Mouse (Mus musculus) ES-E14 (cell line): ENCODE measurements at regions not wholly inside any gene's neighbourhood (a gene's known extent, or its start where the extent isn't known, plus 50 kb on each side); places are given as distances from the start of the nearest gene placed in this dataset.

Experiments used
- DNase-seq: peaks from one replicate; pipeline ENCODE4 v3.0.0-alpha.2; 2013; ENCODE audit warnings: low read depth, low spot score
- H3K27ac ChIP-seq: 2 replicates; pipeline ENCODE4 v1.5.1; 2012; ENCODE audit warnings: low read depth, mild to moderate bottlenecking, low read length, moderate library complexity, mixed read lengths; ENCODE audit not compliant: poor library complexity, insufficient read depth, severe bottlenecking
- H3K36me3 ChIP-seq: 2 replicates; pipeline ENCODE4 v1.6.1; 2012; ENCODE audit warnings: mild to moderate bottlenecking, low read length, moderate library complexity, mixed read lengths; ENCODE audit not compliant: control insufficient read depth, poor library complexity, insufficient read depth, severe bottlenecking
- H3K4me1 ChIP-seq, 2 experiments: fragments of 150-350 bp in 1 of 2; sonication (generic) in 1 of 2; 2 replicates each; pipeline ENCODE4 v1.6.1; 2012; ENCODE audit warnings: low read length in 2 of 2, mild to moderate bottlenecking in 1 of 2, mixed read lengths in 1 of 2; ENCODE audit not compliant: control insufficient read depth in 2 of 2, insufficient read depth in 2 of 2, poor library complexity in 1 of 2
- H3K4me3 ChIP-seq, 2 experiments: fragments of 150-350 bp in 1 of 2; sonication (generic) in 1 of 2; 2 replicates each; pipeline ENCODE4 v1.5.1; 2012; ENCODE audit warnings: low read length in 2 of 2, low read depth in 1 of 2, mild to moderate bottlenecking in 1 of 2, mixed read lengths in 1 of 2; ENCODE audit not compliant: insufficient read depth in 1 of 2, poor library complexity in 1 of 2, severe bottlenecking in 1 of 2
- H3K9ac ChIP-seq: 2 replicates; pipeline ENCODE4 v1.6.1; 2012; ENCODE audit warnings: low read depth, mild to moderate bottlenecking, low read length, mixed read lengths; ENCODE audit not compliant: poor library complexity, insufficient read depth, severe bottlenecking
- H3K9me3 ChIP-seq: fragments of 150-350 bp; sonication (generic); 2 replicates; pipeline ENCODE4 v1.6.1; 2012; ENCODE audit warnings: low read depth, mild to moderate bottlenecking, low read length; ENCODE audit not compliant: control insufficient read depth, insufficient read depth
- CHD2 ChIP-seq: IDR thresholded peaks from 2 replicates; pipeline ENCODE4 v1.6.1; 2014; ENCODE audit warnings: mild to moderate bottlenecking, low read depth, low read length, inconsistent platforms
- HCFC1 ChIP-seq: IDR thresholded peaks from 2 replicates; pipeline ENCODE4 v1.6.1; 2012; ENCODE audit warnings: low read length, inconsistent platforms, borderline replicate concordance; ENCODE audit not compliant: insufficient read depth
- MAFK ChIP-seq: IDR thresholded peaks from 2 replicates; pipeline ENCODE4 v1.6.1; 2014; ENCODE audit warnings: mild to moderate bottlenecking, low read depth, low read length, inconsistent platforms; ENCODE audit not compliant: insufficient read depth
- ZC3H11A ChIP-seq: IDR thresholded peaks from 2 replicates; pipeline ENCODE4 v1.6.1; 2012; ENCODE audit warnings: low read depth, mild to moderate bottlenecking, inconsistent platforms, low read length, borderline replicate concordance
- ZNF384 ChIP-seq: IDR thresholded peaks from 2 replicates; pipeline ENCODE4 v1.6.1; 2012; ENCODE audit warnings: low read depth, low read length, inconsistent platforms
- in situ Hi-C, 2 experiments: fragments of 600-800 bp; cut with MboI; formaldehyde crosslinking; loops; one replicate each; pipeline ENCODE4 v1.15.1; 2025; ENCODE audit warnings: low sequenced_read_pairs in 2 of 2, inconsistent platforms in 1 of 2; ENCODE audit not compliant: unreplicated experiment in 2 of 2

DNA sequence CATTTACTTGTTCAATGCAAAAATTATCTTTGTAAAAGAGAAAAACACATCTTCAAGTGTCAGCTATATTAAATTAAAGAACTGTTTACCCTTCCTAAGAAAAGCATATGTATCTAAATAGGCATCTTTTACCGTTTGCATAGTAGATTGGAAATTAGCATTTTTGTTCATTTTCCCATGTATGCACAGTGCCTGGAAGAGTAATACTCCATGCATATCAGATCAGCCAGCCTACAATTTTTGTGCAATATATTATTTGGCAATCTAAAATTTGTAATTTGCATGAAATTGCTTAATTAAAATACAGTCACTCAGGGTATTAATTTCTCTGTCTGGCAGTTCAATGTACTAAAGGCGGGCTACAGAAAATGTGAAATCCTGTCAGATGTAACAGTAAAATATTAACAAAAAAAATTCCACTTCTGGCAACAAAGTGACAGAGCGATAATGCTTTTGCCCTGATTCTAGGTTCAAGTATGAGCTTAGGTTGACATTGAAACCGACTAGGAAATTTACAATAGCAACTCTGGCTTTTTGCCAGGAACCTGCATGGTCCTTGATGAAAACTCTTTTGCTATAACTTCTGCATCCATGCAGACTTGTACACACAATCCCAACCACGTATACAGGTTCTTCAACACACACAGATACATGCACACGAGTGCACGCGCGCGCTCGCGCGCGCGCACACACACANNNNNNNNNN lies 583.8 kb downstream of the Tfec start:
- no peak overlapping the region for H3K9ac ChIP-seq
- TF ChIP-seq ZNF384 (no peak), CHD2 (no peak), HCFC1 (no peak), MAFK (no peak), ZC3H11A (no peak)
- no peak overlapping the region for H3K27ac ChIP-seq
- H3K4me1 ChIP-seq = peaks cover 0 to 8% of the 10 kb centered on the region in 2 experiments; a peak in 1 of 4 replicates
- no peak overlapping the region for H3K4me3 ChIP-seq
- in situ Hi-C loops = no loop called here
- DNase-seq = no peak
- no peaks in the 10 kb centered on the region for H3K36me3 ChIP-seq
- H3K9me3 ChIP-seq = no peaks in the 10 kb centered on the region

GRCm38 (mm10) chr6:16312915-16313314 lies 585.3 kb downstream of the Tfec start:
- no peak for TF ChIP-seq MAFK
- no peak for TF ChIP-seq ZC3H11A
- TF ChIP-seq CHD2 = no peak
- TF ChIP-seq ZNF384 = no peak
- no peak for TF ChIP-seq HCFC1
- Histone ChIP-seq H3K27ac (no peak overlapping the region), H3K4me1 (peaks cover 0 to 8% of the 10 kb centered on the region in 2 experiments; a peak in 1 of 4 replicates), H3K4me3 (no peak overlapping the region), H3K36me3 (no peaks in the 10 kb centered on the region), H3K9me3 (no peaks in the 10 kb centered on the region), H3K9ac (no peak overlapping the region)
- in situ Hi-C loops = no loop called here
- no peak for DNase-seq

GRCm38 (mm10) chr6:16283328-16284072 lies 563.0 kb downstream of the Mdfic start:
- Histone ChIP-seq H3K36me3 (no peaks in the 10 kb centered on the region; the same call in 1 of the 2 replicates), H3K4me1 (no peaks in the 10 kb centered on the region; a peak in 1 of 4 replicates), H3K4me3 (no peak overlapping the region), H3K27ac (no peak overlapping the region), H3K9ac (no peak overlapping the region), H3K9me3 (no peaks in the 10 kb centered on the region)
- TF ChIP-seq MAFK (no peak), ZC3H11A (no peak), HCFC1 (no peak), CHD2 (no peak), ZNF384 (no peak)
- in situ Hi-C loops = no loop called here
- peak; percentile 25 for DNase-seq

DNA sequence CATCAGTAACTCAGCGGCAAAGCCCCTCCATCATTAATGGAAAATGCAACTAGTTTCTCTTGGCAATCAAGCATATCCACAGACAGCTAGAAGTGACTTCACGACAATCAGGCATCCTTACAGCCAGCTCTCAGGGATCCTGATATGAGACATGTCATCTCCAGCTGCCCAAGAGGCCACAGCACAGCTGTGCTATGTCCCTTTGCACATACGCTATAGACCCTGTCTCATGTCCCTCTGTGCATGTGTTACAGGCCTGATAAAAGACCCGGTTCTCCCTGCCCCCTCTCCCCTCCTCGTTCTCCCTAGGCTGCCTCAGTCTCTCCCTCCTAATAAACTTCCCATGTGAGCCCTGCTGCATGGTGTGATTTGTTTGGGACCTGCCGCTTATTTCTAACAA lies 561.5 kb downstream of the Mdfic start:
- H3K9ac ChIP-seq = no peak overlapping the region; the same call in 1 of the 2 replicates
- DNase-seq = no peak
- H3K36me3 ChIP-seq = no peaks in the 10 kb centered on the region; the same call in 1 of the 2 replicates
- no peak overlapping the region for H3K27ac ChIP-seq
- H3K4me1 ChIP-seq = no peaks in the 10 kb centered on the region; a peak in 1 of 4 replicates
- no peaks in the 10 kb centered on the region for H3K9me3 ChIP-seq
- TF ChIP-seq CHD2 (no peak), MAFK (no peak), HCFC1 (no peak), ZC3H11A (no peak), ZNF384 (no peak)
- in situ Hi-C loops = no loop called here
- no peak overlapping the region for H3K4me3 ChIP-seq
